ENCODE assay signal across 9 mouse cellular contexts in genomic region chr10:96646867-96647462, GRCm38 (mm10). TPM values are rescaled to one million over a fixed set of nuclear protein-coding genes. Genes with fewer than 3 reads are reported as not detected.
DNase-seq lines count a peak whose midpoint lies in the region; ATAC-seq and TF ChIP-seq lines count a peak whose summit lies in the region.
"Had no signal": no experiment of that assay in that cellular context is flagged by ENCODE, and none has a peak within 500 bp of the region (broad histone marks: within the 10 kb centered on the region; RNA-seq: fewer than 3 reads in every experiment).

No protein-coding gene starts in this region.

- ATAC-seq in forebrain, embryonic 15.5 days (replicated peaks): peak; percentile 73
- ATAC-seq in limb, embryonic 11.5 days (ENCODE audit: insufficient number of reproducible peaks, low FRiP score, low TSS enrichment, low read depth): peak; percentile 31; the same call in 1 of the 2 replicates

- peak overlapping the region; percentile 25; the same call in 1 of the 2 replicates for H3K9ac ChIP-seq in forebrain, embryonic 15.5 days (replicated peaks)
- no peak overlapping the region for H3K9ac ChIP-seq in limb, embryonic 11.5 days (ENCODE audit: low read length)

- H3K27ac ChIP-seq in left cerebral cortex, adult 2 months: no peak overlapping the region; the same call in 1 of the 2 replicates
- H3K27ac ChIP-seq in forebrain, embryonic 15.5 days (replicated peaks): peak overlapping the region; percentile 82
- H3K27ac ChIP-seq in limb, embryonic 11.5 days (replicated peaks; ENCODE audit: low read depth, low read length): no peak overlapping the region
- H3K27ac ChIP-seq in olfactory bulb, adult 2 months (ENCODE audit: insufficient read depth, low read depth, low read length): peak overlapping the region; percentile 19

- TF ChIP-seq POLR2A in olfactory bulb, adult 2 months (IDR thresholded peaks at IDR 0.05; ENCODE audit: insufficient read depth, low read depth, low read length): no peak

- no peak for DNase-seq in left cerebral cortex, adult 2 months (ENCODE audit: extremely low spot score in 1 of 2, low spot score in 2 of 2)
- DNase-seq in left cerebral cortex, postnatal 25 days (ENCODE audit: low spot score in 2 of 2): no peak
- DNase-seq in limb, embryonic 11.5 days (ENCODE audit: low spot score): no peak
- DNase-seq in gastrocnemius, postnatal 4 days (ENCODE audit: low spot score in 2 of 2): no peak
- no peak for DNase-seq in frontal cortex, postnatal 10 days (ENCODE audit: low spot score in 2 of 2)
- DNase-seq in Muller cell, postnatal 12 days (ENCODE audit: inconsistent ontology term): no peak

- H3K36me3 ChIP-seq in forebrain, embryonic 15.5 days: no peaks in the 10 kb centered on the region
- H3K36me3 ChIP-seq in limb, embryonic 11.5 days (ENCODE audit: control insufficient read depth, insufficient read depth, low read length): no peaks in the 10 kb centered on the region

- no peaks in the 10 kb centered on the region for H3K27me3 ChIP-seq in forebrain, embryonic 15.5 days
- no peaks in the 10 kb centered on the region for H3K27me3 ChIP-seq in limb, embryonic 11.5 days (ENCODE audit: control insufficient read depth, insufficient read depth, low read length)

- 29% methylated on average over 5 of the region's 5 CpGs for WGBS in forebrain, embryonic 15.5 days
- 43% methylated on average over 5 of the region's 5 CpGs for WGBS in limb, embryonic 11.5 days
- WGBS in olfactory bulb, adult 2 months: 47% methylated on average over 5 of the region's 5 CpGs

- intact Hi-C loops in left cerebral cortex, adult 2 months (cut with DNase I): no loop called here
- intact Hi-C loops in left cerebral cortex, postnatal 25 days (cut with DNase I): no loop called here

- H3K4me2 ChIP-seq in forebrain, embryonic 15.5 days (replicated peaks): peak overlapping the region; percentile 32
- 0 out of 2 replicates have a peak overlapping the region, but pooled peaks have one; percentile 22 for H3K4me2 ChIP-seq in limb, embryonic 11.5 days (ENCODE audit: low read depth, severe bottlenecking)

- peaks cover 21% of the 10 kb centered on the region for H3K4me1 ChIP-seq in forebrain, embryonic 15.5 days
- peaks cover 10% of the 10 kb centered on the region; the same call in 1 of the 2 replicates for H3K4me1 ChIP-seq in limb, embryonic 11.5 days (ENCODE audit: control insufficient read depth, insufficient read depth, low read length)
- H3K4me1 ChIP-seq in olfactory bulb, adult 2 months (ENCODE audit: control insufficient read depth, insufficient read depth, low read length): peaks cover 8% of the 10 kb centered on the region

- no peaks in the 10 kb centered on the region for H3K9me3 ChIP-seq in forebrain, embryonic 15.5 days
- H3K9me3 ChIP-seq in limb, embryonic 11.5 days (ENCODE audit: control insufficient read depth, low read length): no peaks in the 10 kb centered on the region

- peak overlapping the region; percentile 22 for H3K4me3 ChIP-seq in left cerebral cortex, adult 2 months
- H3K4me3 ChIP-seq in forebrain, embryonic 15.5 days: no peak overlapping the region
- H3K4me3 ChIP-seq in limb, embryonic 11.5 days (ENCODE audit: low read depth, low read length): no peak overlapping the region
- no peak overlapping the region for H3K4me3 ChIP-seq in olfactory bulb, adult 2 months (ENCODE audit: insufficient read depth, low read depth, low read length)
- H3K4me3 ChIP-seq: myocyte had no signal

- no peak for TF ChIP-seq CTCF in left cerebral cortex, adult 2 months (IDR thresholded peaks at IDR 0.05)
- TF ChIP-seq CTCF in olfactory bulb, adult 2 months (IDR thresholded peaks at IDR 0.05; ENCODE audit: insufficient read depth, low read depth, low read length): no peak

RNA-seq across cellular contexts. Expression of gene Btg1, which starts 30.2 kb away (rescaled TPM):
- 10 to 100 TPM; 35.2 to 36.4 TPM for total RNA-seq in left cerebral cortex, adult 2 months (2021)
- total RNA-seq in left cerebral cortex, postnatal 25 days (2021): 10 to 100 TPM; 35.1 to 37.3 TPM
- 60.0 and 61.2 TPM in 2 replicates for polyA plus RNA-seq in forebrain, embryonic 15.5 days (2015; fragmentation: Nextera tagmentation; extraction: Ambion mirVana)
- polyA plus RNA-seq in limb, embryonic 11.5 days (2014; fragmentation: Nextera tagmentation; extraction: Ambion mirVana): 49.8 and 50.8 TPM in 2 replicates
- polyA plus RNA-seq in olfactory bulb, adult 2 months (2012; ENCODE audit: insufficient read depth, insufficient read length, low replicate concordance, missing spikeins): 101 TPM in 1 of 2 replicates, not detected in the other
- 10 to 100 TPM; 65.8 to 67.8 TPM for total RNA-seq in gastrocnemius, postnatal 4 days (2021)

Comparison
In these comparisons a context has a peak if more than half of its experiments do, and no peak if none do; other contexts are left out.
1. H3K27ac ChIP-seq: peak in forebrain, embryonic 15.5 days (single experiment) and olfactory bulb, adult 2 months (single experiment); none in left cerebral cortex, adult 2 months (single experiment) and limb, embryonic 11.5 days (single experiment).